Mouse (Mus musculus) adipocyte (in vitro differentiated cells): ENCODE results near the gene Cyb561d2.

Experiments used
- DNase-seq: peaks from one replicate; pipeline ENCODE4 v3.0.0-alpha.2; 2016; ENCODE audit warnings: low spot score

The Cyb561d2 gene

GRCm38 (mm10) chr9:107550491-107551116 is 8.6 kb upstream of the Cyb561d2 start:
- no peak for DNase-seq

DNA sequence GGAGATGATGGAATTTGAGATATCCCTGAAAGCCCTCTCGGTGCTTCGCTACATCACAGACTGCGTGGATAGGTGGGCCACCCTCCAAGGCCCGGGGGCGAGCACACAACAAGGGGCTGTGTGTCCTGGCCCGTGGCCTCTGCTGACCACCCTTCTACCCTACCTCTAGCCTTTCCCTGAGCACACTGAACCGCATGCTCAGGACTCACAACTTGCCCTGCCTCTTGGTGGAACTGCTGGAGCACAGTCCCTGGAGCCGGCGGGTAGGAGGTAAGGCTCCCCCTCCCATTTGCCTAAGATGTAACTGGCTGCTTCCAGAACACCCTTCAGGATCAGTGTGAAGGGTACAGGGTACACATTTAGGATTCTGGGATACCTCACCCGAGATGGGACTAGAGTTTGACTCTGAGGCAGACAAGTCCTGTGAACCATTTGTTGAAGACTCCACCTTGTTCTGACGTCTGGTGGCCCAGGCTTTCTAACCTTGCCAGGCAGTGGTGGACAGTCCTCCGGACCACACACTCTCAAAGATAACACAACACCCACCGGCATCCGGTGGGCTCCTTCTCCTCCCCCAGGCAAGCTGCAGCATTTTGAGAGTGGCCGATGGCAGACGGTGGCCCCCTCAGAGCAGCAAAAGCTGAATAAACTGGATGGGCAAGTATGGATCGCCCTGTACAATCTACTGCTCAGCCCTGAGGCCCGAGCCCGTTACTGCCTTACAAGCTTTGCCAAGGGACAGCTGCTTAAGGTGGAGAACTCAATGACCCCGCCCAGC is 7.5 kb upstream of the Cyb561d2 start:
- no peak for DNase-seq

DNA sequence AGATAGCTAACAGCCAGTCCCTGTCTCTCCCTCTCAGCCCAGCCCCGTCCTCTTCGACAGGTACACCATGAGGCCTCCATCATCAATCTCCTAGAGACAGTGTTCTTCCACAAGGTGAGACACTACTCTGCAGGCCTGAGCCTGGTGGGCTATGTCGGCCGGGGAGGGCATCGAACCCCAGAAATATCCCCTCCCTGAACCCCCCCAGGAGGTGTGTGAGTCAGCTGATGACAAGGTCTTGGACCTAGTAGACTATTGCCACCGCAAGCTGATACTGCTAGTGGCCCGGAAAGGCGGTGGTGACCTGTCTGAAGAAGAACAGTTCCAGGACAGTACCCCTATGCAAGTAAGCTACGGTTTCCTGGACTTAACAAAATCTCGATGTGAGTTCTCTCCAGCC is 6.8 kb upstream of the Cyb561d2 start:
- DNase-seq = no peak

DNA sequence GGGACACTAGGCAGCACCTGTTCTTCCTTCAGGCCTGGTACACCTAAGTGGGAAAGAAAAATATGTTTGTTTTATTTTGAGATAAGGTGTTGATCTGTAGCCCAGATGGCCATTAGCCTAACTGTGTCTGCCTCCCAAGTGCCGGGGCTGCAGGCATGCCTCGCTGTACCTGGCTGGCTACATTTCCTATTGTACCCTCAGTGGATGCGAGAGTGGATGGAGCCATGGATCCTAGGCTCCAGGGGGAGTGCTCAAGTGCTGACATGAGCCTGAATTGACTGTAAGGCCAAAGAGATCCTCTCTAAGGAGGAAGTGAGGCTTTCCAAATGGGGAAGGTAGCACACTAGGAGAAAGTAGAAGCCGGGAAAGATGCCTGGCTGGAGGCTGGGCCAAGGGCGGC is 6.0 kb upstream of the Cyb561d2 start:
- DNase-seq = no peak

DNA sequence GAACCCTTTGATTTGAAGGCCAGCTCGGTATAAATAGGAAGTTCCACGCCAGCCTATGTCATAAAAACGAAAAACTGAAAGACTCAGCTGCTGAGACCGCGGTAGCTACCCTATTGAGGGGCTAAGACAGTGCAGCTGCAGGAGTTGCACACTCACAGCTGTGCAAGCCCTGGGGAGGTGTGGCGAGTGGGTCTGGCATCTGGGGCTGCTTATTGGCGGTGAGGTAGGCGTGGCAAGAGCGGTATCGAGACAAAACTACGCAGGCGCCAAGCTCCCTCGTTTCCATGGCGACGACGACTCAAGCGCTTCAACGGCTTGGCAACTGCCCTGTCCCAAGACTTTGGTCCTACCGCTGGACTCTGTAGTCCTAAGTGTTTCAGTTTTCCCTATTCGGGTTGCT is 5.0 kb upstream of the Cyb561d2 start, which contains the start of gene Zmynd10:
Zmynd10 (plus strand) TSS at position 273 of the 400 bp plus-strand sequence.
- peak; percentile 82 for DNase-seq

DNA sequence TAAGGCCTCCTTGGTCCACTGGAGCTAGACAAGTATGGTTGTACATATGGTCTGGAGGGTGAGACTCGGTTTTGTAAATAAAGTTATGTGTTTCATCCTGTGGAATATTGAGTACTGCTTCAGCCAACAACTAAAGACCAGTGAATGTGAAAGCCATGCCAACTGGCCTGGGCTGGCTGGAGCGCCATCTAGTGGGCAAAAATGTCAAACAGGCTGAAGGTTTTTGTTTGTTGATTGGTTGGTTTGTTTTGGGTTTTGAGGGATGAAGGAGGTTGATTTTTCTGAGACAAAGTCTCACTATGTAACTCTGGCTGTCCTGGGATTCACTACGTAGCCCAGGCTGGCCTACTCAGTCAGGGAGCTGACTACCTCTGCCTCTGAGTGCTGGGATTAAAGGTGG is 3.6 kb upstream of the Cyb561d2 start:
- peak; percentile 84 for DNase-seq

DNA sequence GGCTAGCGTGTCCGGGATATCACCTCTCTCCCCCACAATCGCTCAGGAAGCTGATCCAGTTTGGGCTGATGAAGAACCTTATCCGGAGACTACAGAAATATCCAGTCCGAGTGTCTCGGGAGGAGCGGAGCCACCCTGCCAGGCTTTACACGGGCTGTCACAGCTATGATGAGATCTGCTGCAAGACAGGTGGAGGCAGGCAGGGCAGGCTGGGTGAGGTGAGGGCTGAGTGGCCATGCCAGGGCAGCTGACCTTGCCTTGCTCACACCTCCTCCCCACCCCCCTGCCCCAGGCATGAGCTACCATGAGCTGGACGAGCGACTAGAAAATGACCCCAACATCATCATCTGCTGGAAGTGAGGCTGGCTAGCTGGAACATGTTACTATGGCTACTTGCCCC is 3.2 kb upstream of the Cyb561d2 start:
- DNase-seq = no peak

DNA sequence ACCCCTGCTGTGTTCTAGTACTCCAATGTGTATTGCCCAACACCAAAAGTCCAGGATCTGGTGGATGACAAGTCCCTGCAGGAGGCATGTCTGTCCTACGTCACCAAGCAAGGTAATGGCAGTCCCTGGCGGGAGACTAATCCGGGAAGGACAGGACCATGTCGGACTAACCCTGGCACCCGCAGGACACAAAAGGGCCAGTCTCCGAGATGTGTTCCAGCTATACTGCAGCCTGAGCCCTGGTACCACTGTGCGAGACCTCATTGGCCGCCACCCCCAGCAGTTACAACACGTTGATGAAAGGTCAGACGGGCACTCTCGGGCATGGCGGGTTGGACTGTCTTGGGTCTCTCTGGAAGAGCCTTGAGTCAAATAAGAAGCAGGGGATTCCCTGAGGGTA is 2.7 kb upstream of the Cyb561d2 start:
- no peak for DNase-seq

GRCm38 (mm10) chr9:107544196-107544700 is 2.3 kb upstream of the Cyb561d2 start:
- DNase-seq = no peak

DNA sequence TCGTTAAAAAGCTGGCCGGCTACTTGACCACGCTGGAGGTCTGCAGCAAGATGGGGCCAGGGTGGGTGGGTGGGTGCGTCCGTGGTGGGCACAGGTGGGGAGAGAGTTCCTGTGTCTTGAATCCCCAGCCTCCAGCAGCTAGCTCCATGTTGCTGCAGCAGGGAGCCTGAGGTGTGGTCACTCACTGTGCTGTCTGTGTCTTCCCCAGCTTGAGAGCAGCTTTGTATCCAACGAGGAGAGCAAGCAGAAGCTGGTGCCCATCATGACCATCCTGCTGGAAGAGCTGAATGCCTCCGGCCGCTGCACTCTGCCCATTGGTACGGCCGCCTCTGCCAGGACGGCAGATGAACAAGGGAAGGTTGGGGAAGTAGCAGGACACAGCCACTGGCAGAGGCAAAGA is 1.3 kb upstream of the Cyb561d2 start:
- DNase-seq = no peak

- DNase-seq = no peak
Measured at GRCm38 (mm10) chr9:107542721-107543120, 728 bp upstream of the Cyb561d2 start.

DNA sequence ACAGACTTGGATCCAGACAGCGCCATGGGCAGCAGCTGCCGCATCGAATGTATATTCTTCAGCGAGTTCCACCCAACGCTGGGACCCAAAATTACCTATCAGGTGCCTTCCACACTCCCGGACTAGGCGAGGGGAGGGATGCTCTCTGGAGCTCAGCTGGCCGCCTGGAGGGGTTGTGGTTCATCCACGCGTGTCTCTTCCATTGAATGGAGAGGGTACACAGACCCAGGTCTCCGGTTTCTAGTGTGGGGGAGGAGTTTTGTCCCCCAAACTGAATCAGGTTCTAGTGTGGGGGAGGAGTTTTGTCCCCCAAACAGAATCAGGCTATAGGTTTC is 326 bp upstream of the Cyb561d2 start:
- no peak for DNase-seq

DNA sequence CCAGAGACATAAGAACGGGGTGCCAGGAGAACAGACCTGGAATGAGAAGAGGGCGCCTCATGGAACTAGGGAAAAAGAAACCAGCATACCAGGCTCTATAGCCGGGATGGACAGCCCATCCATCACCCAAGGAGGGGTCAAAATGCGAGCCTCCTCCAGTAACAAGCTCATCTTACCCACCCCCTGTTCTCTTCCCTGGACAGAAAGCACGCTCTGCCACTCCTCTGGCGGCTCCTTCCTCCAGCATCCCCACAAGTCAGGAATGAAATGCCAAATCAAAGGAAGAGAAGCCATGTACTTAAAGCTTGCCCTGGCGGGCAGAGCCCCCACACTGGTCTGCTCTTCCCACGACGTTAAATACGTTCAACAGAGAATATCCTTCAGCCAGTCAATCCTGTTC is 988 bp downstream of the Cyb561d2 start:
- DNase-seq = no peak

DNA sequence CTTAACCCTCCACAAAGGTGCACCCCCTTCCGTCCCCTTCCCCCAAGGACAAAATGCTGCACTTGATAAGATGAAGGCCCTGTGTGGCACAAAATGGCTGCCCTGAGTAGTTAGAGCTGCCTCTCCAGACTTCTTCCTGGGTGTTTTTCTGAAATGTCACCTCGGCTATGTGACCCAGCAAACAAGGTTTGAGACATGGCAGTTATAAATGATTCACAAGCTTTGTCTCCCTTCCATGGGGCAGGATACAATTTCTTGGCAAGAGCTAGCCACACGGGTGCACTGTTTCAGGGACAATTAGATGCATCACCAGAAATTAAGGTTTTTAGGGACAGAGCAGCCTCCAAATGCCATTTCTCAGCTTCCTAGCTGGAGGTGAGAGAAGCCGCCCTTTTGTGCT is 1.6 kb downstream of the Cyb561d2 start:
- no peak for DNase-seq

GRCm38 (mm10) chr9:107539940-107540339 is 2.1 kb downstream of the Cyb561d2 start:
- DNase-seq = no peak

GRCm38 (mm10) chr9:107538711-107539110 is 3.3 kb downstream of the Cyb561d2 start:
- DNase-seq = no peak

- no peak for DNase-seq
Measured at GRCm38 (mm10) chr9:107538231-107538630, 3.8 kb downstream of the Cyb561d2 start.

DNA sequence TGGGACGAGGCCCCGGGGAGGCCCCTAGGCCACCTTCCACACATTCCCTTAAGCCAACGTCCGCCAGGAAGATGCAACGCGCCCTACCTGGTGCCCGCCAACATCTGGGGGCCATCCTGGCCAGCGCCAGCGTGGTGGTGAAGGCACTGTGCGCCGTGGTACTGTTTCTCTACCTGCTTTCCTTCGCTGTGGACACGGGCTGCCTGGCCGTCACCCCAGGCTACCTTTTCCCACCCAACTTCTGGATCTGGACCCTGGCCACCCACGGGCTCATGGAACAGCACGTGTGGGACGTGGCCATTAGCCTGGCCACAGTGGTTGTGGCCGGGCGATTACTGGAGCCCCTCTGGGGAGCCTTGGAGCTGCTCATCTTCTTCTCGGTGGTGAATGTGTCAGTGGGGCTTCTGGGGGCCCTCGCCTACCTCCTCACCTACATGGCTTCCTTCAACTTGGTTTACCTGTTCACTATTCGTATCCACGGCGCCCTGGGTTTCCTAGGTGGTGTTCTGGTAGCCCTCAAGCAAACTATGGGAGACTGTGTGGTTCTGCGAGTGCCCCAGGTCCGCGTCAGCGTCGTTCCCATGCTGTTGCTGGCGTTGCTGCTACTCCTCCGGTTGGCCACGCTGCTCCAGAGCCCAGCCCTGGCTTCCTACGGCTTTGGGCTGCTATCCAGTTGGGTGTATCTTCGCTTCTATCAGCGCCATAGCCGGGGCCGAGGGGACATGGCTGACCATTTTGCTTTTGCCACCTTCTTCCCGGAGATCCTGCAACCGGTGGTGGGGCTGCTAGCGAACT is 7.4 kb downstream of the Cyb561d2 start:
- no peak for DNase-seq

- peak; percentile 96 for DNase-seq
Measured at GRCm38 (mm10) chr9:107533791-107534407, 8.1 kb downstream of the Cyb561d2 start, which contains the start of gene Tmem115. Gene Tmem115 (plus strand): TSS chr9:107533945.

- no peak for DNase-seq
Measured at GRCm38 (mm10) chr9:107526198-107527026, 15.6 kb downstream of the Cyb561d2 start.

DNA sequence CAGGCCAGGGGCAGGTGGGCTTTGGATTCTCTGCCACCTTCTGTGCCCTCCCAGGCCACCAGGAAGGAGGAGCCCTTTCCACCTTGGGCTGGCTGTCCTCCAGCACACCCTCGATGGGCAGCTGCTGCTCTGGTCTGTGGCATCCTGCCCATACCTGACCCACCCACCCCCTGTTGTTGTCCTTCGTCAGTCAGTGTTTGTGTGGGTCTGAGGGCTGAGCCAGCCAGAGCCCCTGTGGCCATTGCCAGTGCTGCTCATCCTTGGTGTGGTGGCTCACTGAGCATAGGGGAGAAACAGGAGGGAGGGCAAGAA is 19.6 kb downstream of the Cyb561d2 start:
- DNase-seq = no peak
